23 mouse cellular contexts compared by ENCODE assay signal in the genomic region with DNA sequence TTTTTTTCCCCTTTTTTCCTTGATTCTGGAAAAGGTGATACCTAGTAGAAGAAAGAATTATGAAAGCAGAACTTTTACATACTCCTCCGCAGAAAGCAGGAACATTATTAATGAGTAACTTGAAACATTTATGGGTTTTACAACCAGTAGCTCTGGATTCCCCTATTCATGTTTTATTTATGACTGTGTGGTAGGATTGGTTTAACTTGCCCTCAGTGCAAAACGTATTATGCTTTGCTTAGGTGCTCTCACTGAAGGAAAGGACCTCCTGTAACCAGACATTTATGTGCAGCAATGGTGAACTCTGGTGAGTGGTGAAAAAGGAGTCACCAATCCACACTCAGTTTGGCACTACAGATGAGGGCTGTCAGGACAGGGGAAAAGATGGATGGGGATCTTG. TPM values are rescaled to one million over a fixed set of nuclear protein-coding genes. Genes with fewer than 3 reads are reported as not detected.
DNase-seq lines count a peak whose midpoint lies in the region; ATAC-seq and TF ChIP-seq lines count a peak whose summit lies in the region.
"Had no signal": no experiment of that assay in that cellular context is flagged by ENCODE, and none has a peak within 500 bp of the region (broad histone marks: within the 10 kb centered on the region; RNA-seq: fewer than 3 reads in every experiment).

No protein-coding gene starts in this region.

- WGBS in intestine, embryonic 15.5 days, result 21% methylated on average over 2 of the region's 2 CpGs
- WGBS in intestine, postnatal 0 days, result 12% methylated on average over 2 of the region's 2 CpGs
- WGBS in kidney, embryonic 15.5 days, result 15% methylated on average over 2 of the region's 2 CpGs
- WGBS in intestine, embryonic 16.5 days, result 22% methylated on average over 2 of the region's 2 CpGs

- no peak overlapping the region for H3K27ac ChIP-seq in intestine, embryonic 15.5 days
- no peak overlapping the region for H3K27ac ChIP-seq in intestine, postnatal 0 days (ENCODE audit: low read depth, low read length)
- no peak overlapping the region for H3K27ac ChIP-seq in kidney, embryonic 15.5 days
- H3K27ac ChIP-seq in intestine, embryonic 16.5 days (ENCODE audit: low read length), result no peak overlapping the region
- H3K27ac ChIP-seq: embryonic facial prominence, embryonic 10.5 days; embryonic facial prominence, embryonic 12.5 days; forebrain, embryonic 13.5 days; forebrain, embryonic 15.5 days had no signal

- H3K9ac ChIP-seq in intestine, embryonic 15.5 days, result no peak overlapping the region
- no peak overlapping the region for H3K9ac ChIP-seq in intestine, postnatal 0 days (ENCODE audit: low read depth, low read length)
- no peak overlapping the region for H3K9ac ChIP-seq in kidney, embryonic 15.5 days
- H3K9ac ChIP-seq in intestine, embryonic 16.5 days (ENCODE audit: low read depth, low read length), result no peak overlapping the region
- H3K9ac ChIP-seq: embryonic facial prominence, embryonic 12.5 days; forebrain, embryonic 13.5 days; forebrain, embryonic 15.5 days had no signal

- H3K9me3 ChIP-seq in intestine, embryonic 15.5 days, result no peaks in the 10 kb centered on the region
- no peaks in the 10 kb centered on the region for H3K9me3 ChIP-seq in intestine, postnatal 0 days (ENCODE audit: control insufficient read depth)
- H3K9me3 ChIP-seq in kidney, embryonic 15.5 days (replicated peaks), result no peaks in the 10 kb centered on the region
- H3K9me3 ChIP-seq in intestine, embryonic 16.5 days (ENCODE audit: control insufficient read depth, low read length), result no peaks in the 10 kb centered on the region
- H3K9me3 ChIP-seq: embryonic facial prominence, embryonic 10.5 days; embryonic facial prominence, embryonic 12.5 days; forebrain, embryonic 13.5 days; forebrain, embryonic 15.5 days had no signal

- H3K27me3 ChIP-seq in intestine, embryonic 15.5 days (replicated peaks), result no peaks in the 10 kb centered on the region
- H3K27me3 ChIP-seq in intestine, postnatal 0 days (replicated peaks; ENCODE audit: control insufficient read depth, insufficient read depth, low read length), result no peaks in the 10 kb centered on the region
- H3K27me3 ChIP-seq in kidney, embryonic 15.5 days, result no peaks in the 10 kb centered on the region
- no peaks in the 10 kb centered on the region for H3K27me3 ChIP-seq in intestine, embryonic 16.5 days (replicated peaks; ENCODE audit: control insufficient read depth, insufficient read depth, low read length)
- H3K27me3 ChIP-seq: CH12.LX; embryonic facial prominence, embryonic 12.5 days; forebrain, embryonic 13.5 days; forebrain, embryonic 15.5 days; Patski had no signal

- DNase-seq in kidney, adult 9 months, result no peak
- DNase-seq: adrenal gland, adult 8-10 months; adrenal gland, postnatal 14 days; adrenal gland, postnatal 36 days; B cell, adult 2 months; cerebellum, adult 11-12 months; cerebellum, adult 2 months; cerebellum, adult 9-10 months; cerebellum, postnatal 10 days; cerebellum, postnatal 25 days had no signal

- no peak for TF ChIP-seq CTCF in intestine, postnatal 0 days (IDR thresholded peaks at IDR 0.05; ENCODE audit: low read depth)

- H3K4me1 ChIP-seq in intestine, embryonic 15.5 days (replicated peaks), result no peaks in the 10 kb centered on the region
- H3K4me1 ChIP-seq in intestine, postnatal 0 days (replicated peaks; ENCODE audit: control insufficient read depth, insufficient read depth, low read length), result no peaks in the 10 kb centered on the region
- no peaks in the 10 kb centered on the region for H3K4me1 ChIP-seq in kidney, embryonic 15.5 days
- peaks cover 3% of the 10 kb centered on the region; the same call in 1 of the 2 replicates for H3K4me1 ChIP-seq in intestine, embryonic 16.5 days (ENCODE audit: control insufficient read depth, insufficient read depth, low read length)
- H3K4me1 ChIP-seq: embryonic facial prominence, embryonic 10.5 days; embryonic facial prominence, embryonic 12.5 days; forebrain, embryonic 13.5 days; forebrain, embryonic 15.5 days had no signal

- H3K4me2 ChIP-seq in intestine, embryonic 15.5 days (replicated peaks), result no peak overlapping the region
- H3K4me2 ChIP-seq in intestine, postnatal 0 days (replicated peaks; ENCODE audit: low read depth), result no peak overlapping the region
- no peak overlapping the region for H3K4me2 ChIP-seq in kidney, embryonic 15.5 days
- no peak overlapping the region for H3K4me2 ChIP-seq in intestine, embryonic 16.5 days (ENCODE audit: low read depth, low read length)
- H3K4me2 ChIP-seq: embryonic facial prominence, embryonic 12.5 days; forebrain, embryonic 13.5 days; forebrain, embryonic 15.5 days had no signal

- H3K4me3 ChIP-seq in intestine, embryonic 15.5 days (replicated peaks), result no peak overlapping the region
- H3K4me3 ChIP-seq in intestine, postnatal 0 days (ENCODE audit: low read depth, low read length), result no peak overlapping the region
- no peak overlapping the region for H3K4me3 ChIP-seq in kidney, embryonic 15.5 days (replicated peaks)
- H3K4me3 ChIP-seq in intestine, embryonic 16.5 days (ENCODE audit: low read length), result no peak overlapping the region
- H3K4me3 ChIP-seq: embryonic facial prominence, embryonic 10.5 days; embryonic facial prominence, embryonic 12.5 days; forebrain, embryonic 13.5 days; forebrain, embryonic 15.5 days had no signal

- peak; percentile 78 for ATAC-seq in intestine, embryonic 15.5 days
- no peak for ATAC-seq in intestine, postnatal 0 days
- peak; percentile 76; the same call in 1 of the 2 replicates for ATAC-seq in kidney, embryonic 15.5 days (replicated peaks; ENCODE audit: low FRiP score)
- peak; percentile 71 for ATAC-seq in intestine, embryonic 16.5 days
- ATAC-seq: activated CD4-positive, CD25-positive, alpha-beta regulatory T cell, adult 4 months; CD4-positive, CD25-positive, alpha-beta regulatory T cell, adult 4 months; forebrain, embryonic 13.5 days; forebrain, embryonic 15.5 days; Patski had no signal

- H3K36me3 ChIP-seq in intestine, embryonic 15.5 days, result no peaks in the 10 kb centered on the region
- no peaks in the 10 kb centered on the region for H3K36me3 ChIP-seq in intestine, postnatal 0 days (ENCODE audit: control insufficient read depth, insufficient read depth)
- no peaks in the 10 kb centered on the region for H3K36me3 ChIP-seq in kidney, embryonic 15.5 days
- H3K36me3 ChIP-seq in intestine, embryonic 16.5 days (ENCODE audit: control insufficient read depth, insufficient read depth, low read length), result no peaks in the 10 kb centered on the region
- H3K36me3 ChIP-seq: embryonic facial prominence, embryonic 10.5 days; embryonic facial prominence, embryonic 12.5 days; forebrain, embryonic 15.5 days; G1E had no signal

RNA-seq across cellular contexts. Expression of a gene that starts 8.1 kb away (rescaled TPM):
- 0.15 and 0.20 TPM in 2 replicates for polyA plus RNA-seq in intestine, embryonic 15.5 days (2015; fragmentation: Nextera tagmentation; extraction: Ambion mirVana)
- 0.22 and 0.29 TPM in 2 replicates for polyA plus RNA-seq in intestine, postnatal 0 days (2015; fragmentation: Nextera tagmentation; extraction: Ambion mirVana)
- polyA plus RNA-seq in kidney, embryonic 15.5 days (2015; fragmentation: Nextera tagmentation; extraction: Ambion mirVana), result 0.06 and 0.08 TPM in 2 replicates
- polyA plus RNA-seq in intestine, embryonic 16.5 days (2015; fragmentation: Nextera tagmentation; extraction: Ambion mirVana), result 0.26 and 0.27 TPM in 2 replicates
- polyA plus RNA-seq: activated CD4-positive, CD25-positive, alpha-beta regulatory T cell, adult 4 months; CD4-positive, CD25-positive, alpha-beta regulatory T cell, adult 4 months; G1E; Patski had no signal
